Mouse (Mus musculus): ENCODE data around the gene Fbxo2.

DNA sequence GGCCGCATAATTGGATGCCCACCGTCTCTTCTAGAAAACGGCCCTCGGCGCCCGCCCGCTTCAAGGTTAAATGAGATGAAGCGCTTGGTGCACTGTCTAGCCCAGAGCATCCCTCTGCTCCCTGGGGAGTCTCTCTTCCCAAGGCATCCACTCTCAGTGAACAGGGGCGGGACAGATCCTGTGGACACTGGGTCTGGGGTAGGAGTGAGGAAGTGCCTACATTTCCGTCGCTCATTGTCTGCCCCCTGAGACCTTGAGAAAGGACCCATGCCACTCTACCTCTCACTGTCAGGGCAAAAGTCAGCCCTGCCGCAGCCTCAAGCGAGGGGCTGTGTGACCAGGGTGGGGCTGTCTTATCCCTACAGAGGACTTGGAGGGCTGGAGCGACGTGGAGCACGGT, 4.0 kb downstream of the Fbxo2 start:
- TF ChIP-seq CTCF (conservative IDR thresholded peaks at IDR 0.05 in 1 of 2, IDR thresholded peaks at IDR 0.05 in 1 of 2; ENCODE audit: low read depth in 2 of 2, low read length in 2 of 2) = no peak
- no peak for TF ChIP-seq ZKSCAN1 (IDR thresholded peaks at IDR 0.05; ENCODE audit: borderline replicate concordance, low read depth, low read length)
- no peak for TF ChIP-seq EP300 (IDR thresholded peaks at IDR 0.05; ENCODE audit: low read length)
- TF ChIP-seq MXI1 (IDR thresholded peaks at IDR 0.05; ENCODE audit: low read depth, low read length) = no peak
- no peak for TF ChIP-seq MAFK (IDR thresholded peaks at IDR 0.05; ENCODE audit: insufficient replicate concordance, low read length)
